Mouse (Mus musculus) heart, embryonic 16.5 days (tissue): ENCODE measurements around the gene Zic2. TPM values are rescaled to one million over a fixed set of nuclear protein-coding genes. Genes with fewer than 3 reads are reported as not detected.
"Not testable (repeated sequence)": the region's sequence is repeated elsewhere in the genome, so short reads cannot be mapped to it uniquely, and the experiment has no call there.

Experiments
- ATAC-seq: fragments of 200-750 bp; cut with Nextera tagmentation; replicated peaks from 2 replicates; pipeline ENCODE4 v1.8.0; 2017; ENCODE audit warnings: moderate number of reproducible peaks; ENCODE audit not compliant: insufficient read depth, low FRiP score; ENCODE audit errors: extremely low read depth
- H3K27ac ChIP-seq: fragments of 300-500 bp; sonication (generic); 2 replicates; pipeline ENCODE4 v1.5.1; 2014; ENCODE audit warnings: mild to moderate bottlenecking, low read length, control low read depth, moderate library complexity
- H3K27me3 ChIP-seq: fragments of 300-500 bp; sonication (generic); 2 replicates; pipeline ENCODE4 v1.6.1; 2014; ENCODE audit warnings: low read length, mixed read lengths; ENCODE audit not compliant: control insufficient read depth, insufficient read depth
- H3K36me3 ChIP-seq: fragments of 300-500 bp; sonication (generic); 2 replicates; pipeline ENCODE4 v1.6.1; 2014; ENCODE audit not compliant: control insufficient read depth, insufficient read depth
- H3K4me1 ChIP-seq: fragments of 300-500 bp; sonication (generic); 2 replicates; pipeline ENCODE4 v1.6.1; 2014; ENCODE audit warnings: low read length, mixed read lengths; ENCODE audit not compliant: control insufficient read depth, insufficient read depth
- H3K4me2 ChIP-seq: fragments of 300-500 bp; sonication (generic); 2 replicates; pipeline ENCODE4 v1.6.1; 2014; ENCODE audit warnings: low read depth, mild to moderate bottlenecking, control low read depth, low read length
- H3K4me3 ChIP-seq: fragments of 300-500 bp; sonication (generic); 2 replicates; pipeline ENCODE4 v1.5.1; 2014; ENCODE audit warnings: mild to moderate bottlenecking, control low read depth, low read length
- H3K9ac ChIP-seq: fragments of 300-500 bp; sonication (generic); 2 replicates; pipeline ENCODE4 v1.6.1; 2014; ENCODE audit warnings: low read length, control low read depth
- H3K9me3 ChIP-seq: fragments of 300-500 bp; sonication (generic); replicated peaks from 2 replicates; pipeline ENCODE4 v1.6.1; 2016; ENCODE audit warnings: low read length; ENCODE audit not compliant: control insufficient read depth
- WGBS: fragments of 180-500 bp; shearing (Covaris S2); extraction: QIAGEN DNeasy Blood & Tissue Kit; methylation state at CpG from one replicate; pipeline ENCODE4 v1.1.7; 2014; 5-methylcytosine and 5-hydroxymethylcytosine counted together
- polyA plus RNA-seq: library from polyadenylated mRNA; unstranded; fragments of >200 nt; fragmentation: Nextera tagmentation; extraction: Ambion mirVana; gene quantifications from 2 replicates; pipeline ENCODE4 v1.2.1, GENCODE M21; 2015

Gene Zic2
- polyA plus RNA-seq, 1 experiment from 2014 or later = not detected

DNA sequence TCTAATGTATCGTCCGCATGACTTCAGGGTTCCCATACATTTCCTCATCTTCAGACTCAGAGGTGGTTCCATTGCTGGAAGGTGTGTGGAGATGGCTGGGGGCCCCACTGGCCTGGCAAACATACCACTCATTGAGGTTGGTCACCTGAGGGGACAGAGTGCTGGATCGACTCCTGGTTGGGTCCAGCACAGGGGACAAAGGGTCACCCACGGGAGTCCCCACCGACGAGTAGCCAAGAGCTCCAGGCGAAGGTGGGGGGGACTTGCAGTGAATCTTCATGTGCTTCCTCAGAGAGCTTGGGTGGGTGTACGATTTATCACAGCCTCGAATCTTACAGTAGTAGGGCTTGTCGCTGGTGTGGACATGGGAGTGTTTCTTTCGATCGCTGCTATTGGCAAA is 15.9 kb upstream of the Zic2 start:
- not testable (repeated sequence) for H3K36me3 ChIP-seq, ATAC-seq, H3K4me2 ChIP-seq, H3K4me3 ChIP-seq, H3K4me1 ChIP-seq, H3K27ac ChIP-seq, H3K9ac ChIP-seq, H3K9me3 ChIP-seq
- 81% methylated on average over 9 of the region's 12 CpGs for WGBS
- H3K27me3 ChIP-seq = peaks cover 57% of the 10 kb centered on the region

DNA sequence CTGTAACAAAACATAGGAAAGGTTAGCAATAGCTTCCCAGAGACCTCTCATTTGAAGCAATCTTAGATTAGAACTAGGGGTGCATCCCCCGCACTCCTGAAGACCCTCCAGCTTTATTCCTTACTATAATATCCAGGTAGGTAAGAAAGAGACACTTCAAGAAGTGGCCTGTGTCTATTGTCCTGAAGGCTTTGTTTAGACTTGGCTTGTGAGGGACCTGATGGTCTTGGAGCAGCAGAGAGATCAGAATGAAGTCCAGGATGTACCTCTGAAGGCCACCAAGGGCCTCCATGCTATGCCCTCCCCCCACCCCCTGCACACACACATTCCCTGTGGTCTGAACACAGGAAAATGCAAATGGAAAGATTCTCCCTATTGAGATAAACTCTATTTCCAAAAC is 15.5 kb upstream of the Zic2 start:
- Histone ChIP-seq H3K4me1 (peaks cover 9% of the 10 kb centered on the region), H3K27ac (no peak overlapping the region), H3K9me3 (no peaks in the 10 kb centered on the region), H3K27me3 (peaks cover 58% of the 10 kb centered on the region), H3K36me3 (no peaks in the 10 kb centered on the region), H3K9ac (no peak overlapping the region), H3K4me3 (no peak overlapping the region), H3K4me2 (no peak overlapping the region)
- no peak for ATAC-seq
- 73% methylated on average over 1 of the region's 1 CpGs for WGBS

DNA sequence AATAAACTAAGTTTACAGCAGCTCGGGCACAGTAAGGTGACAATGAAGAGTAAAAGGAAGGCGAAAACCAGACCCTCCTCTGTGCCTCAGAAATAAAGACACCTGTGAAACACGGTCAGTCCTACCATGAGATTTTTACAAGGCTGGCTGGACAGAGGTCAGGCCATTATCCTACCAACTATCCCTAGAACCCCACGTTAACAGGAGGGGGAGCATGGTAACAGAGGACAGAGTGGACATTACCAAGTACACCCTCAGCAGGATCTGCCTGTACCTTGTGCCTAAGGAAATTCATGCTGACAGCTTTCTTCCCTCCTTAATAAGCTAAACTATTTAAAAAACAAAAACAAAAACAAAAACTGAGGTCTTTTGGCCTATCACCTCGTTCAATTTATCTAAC is 15.0 kb upstream of the Zic2 start:
- Histone ChIP-seq H3K9ac (no peak overlapping the region), H3K4me1 (peaks cover 14% of the 10 kb centered on the region), H3K27me3 (peaks cover 58% of the 10 kb centered on the region), H3K36me3 (no peaks in the 10 kb centered on the region), H3K4me3 (no peak overlapping the region), H3K9me3 (no peaks in the 10 kb centered on the region), H3K27ac (no peak overlapping the region), H3K4me2 (no peak overlapping the region)
- whole genome bisulfite sequencing = 61% methylated on average over 5 of the region's 5 CpGs
- no peak for ATAC-seq

DNA sequence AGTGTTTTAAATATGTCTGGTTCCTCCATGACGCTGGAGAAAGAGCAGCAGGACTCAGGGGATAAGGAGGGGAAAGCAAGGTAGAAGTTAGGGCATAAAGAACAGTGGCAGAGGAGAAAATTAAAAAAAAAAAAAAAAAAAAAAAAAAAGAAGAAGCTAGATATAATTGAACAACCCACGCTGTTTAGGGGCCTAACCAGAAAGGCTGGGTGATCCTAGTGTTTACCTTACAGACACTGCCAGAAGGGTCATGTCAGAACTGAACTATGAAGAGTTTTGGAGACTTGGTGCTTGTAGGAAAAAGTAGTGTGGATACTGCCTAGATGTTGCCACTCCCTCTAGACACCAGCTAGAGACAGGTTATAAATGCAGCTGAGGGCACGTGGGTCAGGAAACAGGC is 13.7 kb upstream of the Zic2 start:
- ATAC-seq = no peak
- Histone ChIP-seq H3K27ac (no peak overlapping the region), H3K27me3 (peaks cover 61% of the 10 kb centered on the region), H3K4me3 (no peak overlapping the region), H3K4me1 (peaks cover 18% of the 10 kb centered on the region), H3K9ac (no peak overlapping the region), H3K36me3 (no peaks in the 10 kb centered on the region), H3K4me2 (no peak overlapping the region), H3K9me3 (no peaks in the 10 kb centered on the region)
- WGBS = 61% methylated on average over 3 of the region's 3 CpGs

DNA sequence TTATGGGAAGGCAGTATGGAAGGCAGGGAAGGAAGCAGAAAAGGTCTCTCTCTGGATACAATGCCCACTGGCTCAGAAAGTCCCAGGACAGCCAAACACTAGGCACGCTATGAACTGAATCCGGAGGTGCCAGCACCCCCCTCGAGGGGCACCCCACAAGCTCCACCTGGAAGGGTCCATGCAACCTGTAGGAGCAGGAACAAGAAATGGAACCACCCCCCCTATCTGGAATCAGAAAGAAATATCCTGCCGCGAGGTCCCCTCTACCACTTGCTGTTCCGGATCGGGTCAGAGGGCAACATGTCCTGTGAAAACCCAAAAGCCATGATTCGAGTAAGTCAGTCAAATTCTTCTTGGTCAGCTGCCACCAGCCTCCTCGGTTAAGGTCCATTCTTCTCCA is 13.3 kb upstream of the Zic2 start:
- ATAC-seq = no peak
- peaks cover 65% of the 10 kb centered on the region for H3K27me3 ChIP-seq
- H3K27ac ChIP-seq = no peak overlapping the region

DNA sequence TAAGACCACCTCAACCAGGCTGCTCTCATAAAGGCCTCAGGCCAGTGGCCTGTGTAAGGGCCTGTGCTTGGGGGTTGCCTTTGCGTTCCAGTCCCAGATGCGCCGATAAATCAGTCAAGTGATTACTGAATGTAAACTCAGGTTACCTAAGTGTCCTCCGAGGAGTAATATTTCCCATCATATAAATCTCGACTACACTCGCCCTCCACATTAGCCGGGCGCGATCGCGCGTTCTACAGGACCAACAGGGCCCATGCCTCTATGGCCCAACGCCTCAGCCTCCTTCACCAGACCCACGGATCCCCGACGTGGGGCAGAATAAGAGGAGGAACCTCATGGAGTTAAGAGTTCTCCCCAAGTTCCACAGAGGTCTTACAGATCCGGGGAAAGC is 12.6 kb upstream of the Zic2 start:
- no peak for ATAC-seq
- 32% methylated on average over 17 of the region's 17 CpGs for WGBS
- H3K4me1 ChIP-seq = peaks cover 18% of the 10 kb centered on the region
- no peak overlapping the region for H3K4me2 ChIP-seq
- no peak overlapping the region for H3K27ac ChIP-seq
- H3K27me3 ChIP-seq = peaks cover 71% of the 10 kb centered on the region
- H3K4me3 ChIP-seq = no peak overlapping the region
- no peak overlapping the region for H3K9ac ChIP-seq
- no peaks in the 10 kb centered on the region for H3K36me3 ChIP-seq
- no peaks in the 10 kb centered on the region for H3K9me3 ChIP-seq

More for the DNA sequence above, 13.3 kb upstream of the Zic2 start:
- Histone ChIP-seq H3K9me3 (no peaks in the 10 kb centered on the region), H3K4me2 (no peak overlapping the region), H3K4me3 (no peak overlapping the region), H3K9ac (no peak overlapping the region), H3K4me1 (peaks cover 18% of the 10 kb centered on the region), H3K36me3 (no peaks in the 10 kb centered on the region)
- WGBS = 48% methylated on average over 9 of the region's 9 CpGs

DNA sequence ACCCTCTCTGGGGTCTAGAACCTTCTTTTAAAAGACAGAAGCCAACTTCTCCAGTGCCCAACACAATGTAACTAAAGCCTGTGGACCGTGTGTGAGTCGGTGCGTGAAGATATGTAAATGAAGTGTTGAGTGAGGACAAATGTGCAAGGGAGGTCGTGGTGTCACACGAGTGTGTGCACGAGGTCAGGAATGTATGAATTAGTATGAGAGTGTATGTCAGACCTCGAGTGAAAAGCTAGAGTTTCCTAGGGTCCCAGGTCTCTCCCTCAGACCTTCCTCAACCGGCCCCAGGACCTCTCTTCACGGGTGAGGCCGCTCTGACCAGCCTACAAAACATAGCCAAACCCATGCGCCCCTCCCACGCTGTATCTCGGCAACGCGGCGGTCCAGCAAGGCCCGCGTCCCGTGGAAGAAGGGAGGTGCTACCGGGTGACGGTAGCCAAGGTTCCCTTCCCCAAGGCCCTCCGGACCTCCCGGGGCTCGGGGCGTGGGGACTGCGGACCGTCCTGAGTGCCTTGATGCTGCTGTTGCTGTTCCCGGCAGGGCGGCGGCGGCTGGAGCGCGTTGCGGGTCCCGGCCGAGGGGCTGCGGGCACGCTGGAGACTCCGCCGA is 12.0 kb upstream of the Zic2 start:
- Histone ChIP-seq H3K9ac (no peak overlapping the region), H3K9me3 (no peaks in the 10 kb centered on the region), H3K4me3 (peak overlapping the region; percentile 62), H3K4me2 (peak overlapping the region; percentile 95), H3K27ac (no peak overlapping the region), H3K27me3 (peaks cover 76% of the 10 kb centered on the region), H3K36me3 (no peaks in the 10 kb centered on the region), H3K4me1 (peaks cover 18% of the 10 kb centered on the region)
- WGBS = 2% methylated on average over 40 of the region's 40 CpGs
- ATAC-seq = no peak

DNA sequence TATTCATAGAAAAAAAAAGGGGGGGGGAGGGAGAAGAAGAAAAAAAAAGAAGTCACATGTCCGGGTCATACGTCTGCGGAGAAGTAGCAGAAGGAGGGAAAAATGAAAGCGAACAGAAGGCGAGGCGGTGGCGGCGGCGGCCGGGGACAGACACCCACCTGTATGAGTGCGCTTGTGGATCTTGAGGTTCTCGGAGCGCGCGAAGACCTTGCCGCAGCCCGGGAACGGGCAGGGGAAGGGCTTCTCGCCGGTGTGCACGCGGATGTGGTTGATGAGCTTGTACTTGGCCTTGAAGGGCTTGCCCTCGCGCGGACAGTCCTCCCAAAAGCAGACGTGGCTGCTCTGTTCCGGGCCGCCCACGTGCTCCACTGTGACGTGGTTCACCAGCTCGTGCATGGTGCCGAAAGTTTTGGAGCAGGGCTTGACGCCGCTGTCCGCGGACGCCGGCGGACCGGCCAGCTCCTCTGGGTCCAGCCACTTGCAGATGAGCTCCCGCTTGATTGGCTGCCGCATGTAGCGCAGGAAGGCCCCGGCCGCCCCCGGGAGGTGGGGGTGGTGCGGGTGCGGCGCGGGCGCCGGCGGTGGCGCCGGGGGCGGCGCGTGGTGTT is 11.4 kb upstream of the Zic2 start:
- peaks cover 81% of the 10 kb centered on the region for H3K27me3 ChIP-seq
- peak; percentile 70 for ATAC-seq
- not testable (repeated sequence) for H3K36me3 ChIP-seq, H3K27ac ChIP-seq, H3K9me3 ChIP-seq, H3K9ac ChIP-seq
- H3K4me1 ChIP-seq = peaks cover 18% of the 10 kb centered on the region
- under 1% methylated on average over 58 of the region's 58 CpGs for WGBS
- H3K4me2 ChIP-seq = peak overlapping the region; percentile 95
- H3K4me3 ChIP-seq = peak overlapping the region; percentile 62

DNA sequence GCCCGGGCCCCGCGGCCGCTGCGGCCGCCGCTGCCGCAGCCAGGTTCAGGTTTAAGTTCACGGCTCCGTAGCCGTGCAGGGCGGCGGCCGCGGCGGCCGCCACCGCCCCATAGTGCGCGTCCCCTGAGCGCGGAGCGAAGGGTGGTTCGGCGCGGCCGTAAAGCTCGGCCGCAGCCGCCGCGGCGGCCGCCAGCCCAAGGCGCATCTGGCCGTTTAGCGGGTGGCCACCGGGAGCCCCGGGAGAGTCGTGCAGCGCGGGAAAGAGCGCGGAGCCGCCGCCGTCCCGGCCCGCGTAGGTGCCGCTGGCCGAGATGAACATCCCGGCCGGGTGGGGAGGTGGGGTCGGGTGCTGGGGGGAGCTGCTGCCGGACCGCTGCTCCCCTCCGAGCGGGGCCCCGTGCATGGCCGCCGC is 10.9 kb upstream of the Zic2 start:
- Histone ChIP-seq H3K4me3 (peak overlapping the region; percentile 62), H3K27ac (no peak overlapping the region), H3K4me2 (peak overlapping the region; percentile 95), H3K9me3 (no peaks in the 10 kb centered on the region), H3K27me3 (peaks cover 86% of the 10 kb centered on the region), H3K36me3 (no peaks in the 10 kb centered on the region), H3K9ac (peak overlapping the region; percentile 3; the same call in 1 of the 2 replicates), H3K4me1 (peaks cover 18% of the 10 kb centered on the region)
- WGBS = 1% methylated on average over 46 of the region's 62 CpGs
- no peak; the same call in 1 of the 2 replicates for ATAC-seq
